Mouse (Mus musculus): Measurements from ENCODE around the gene Fbxo30. TPM values are rescaled to one million over a fixed set of nuclear protein-coding genes. Genes with fewer than 3 reads are reported as not detected.
A peak's percentile ranks its signal among the peaks of the same experiment; 100 is the strongest.
"Not testable (repeated sequence)": the region's sequence is repeated elsewhere in the genome, so short reads cannot be mapped to it uniquely, and the experiment has no call there.

Fbxo30 gene
- polyA plus RNA-seq (2015; fragmentation: Nextera tagmentation; extraction: Ambion mirVana) = 33.9 and 36.1 TPM in 2 replicates

DNA sequence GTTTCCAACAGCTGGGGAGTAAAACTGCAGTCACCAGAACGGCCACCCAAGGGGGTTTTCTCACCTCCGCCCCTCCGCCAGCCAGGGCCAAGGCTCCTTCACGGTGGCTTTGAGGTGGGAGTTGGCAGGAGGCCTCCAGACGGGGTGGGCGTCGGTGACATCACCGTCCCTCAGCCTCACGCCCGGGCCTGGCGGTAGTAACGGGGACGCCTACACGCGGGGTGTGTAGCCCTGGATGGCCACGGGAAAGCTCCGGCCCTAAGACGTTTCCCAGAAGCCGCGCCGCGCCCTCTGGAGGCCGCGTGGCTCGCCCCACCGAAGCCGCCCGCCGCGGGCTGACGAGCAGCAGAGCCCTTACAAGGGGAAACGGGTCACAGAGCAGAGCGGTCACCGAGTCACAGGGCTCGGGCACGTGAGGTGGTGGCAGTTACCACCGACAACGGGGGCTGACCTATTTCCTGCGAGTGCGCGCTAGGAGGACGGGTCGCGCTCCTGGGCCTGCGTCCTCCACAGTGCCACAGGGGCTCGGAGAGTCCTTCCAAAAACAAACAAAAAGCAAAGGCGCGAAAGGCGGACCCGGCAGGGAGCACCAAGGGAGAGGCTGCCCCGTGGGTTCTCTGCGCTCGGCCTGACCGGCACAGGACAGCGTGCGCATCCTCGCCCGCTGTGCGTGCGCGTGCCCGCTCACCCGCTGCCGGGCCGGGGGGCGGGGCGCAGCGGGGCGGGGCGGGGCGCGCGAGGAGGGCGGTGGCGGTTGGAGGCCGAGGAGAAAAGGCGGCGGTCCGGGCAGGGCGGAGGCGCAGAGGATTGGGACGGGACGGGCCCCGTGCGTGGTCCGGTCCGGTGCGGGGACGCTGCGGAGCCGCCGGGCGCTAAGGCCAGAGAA lies at the start of gene Fbxo30:
Gene Fbxo30 (plus strand): TSS at position 753 of the 886 bp plus-strand sequence.
- Histone ChIP-seq H3K4me3 (peak within 1 kb of the TSS; percentile 96), H3K9ac (peak within 1 kb of the TSS; percentile 97), H3K9me3 (no peaks in the 10 kb centered on the region), H3K27me3 (no peaks in the 10 kb centered on the region), H3K4me2 (peak within 1 kb of the TSS; percentile 96), H3K4me1 (peaks cover 5% of the 10 kb centered on the region), H3K27ac (peak within 1 kb of the TSS; percentile 98), H3K36me3 (no peaks in the 10 kb centered on the region)
- WGBS = under 1% methylated on average over 79 of the region's 93 CpGs
- ATAC-seq (ENCODE audit: borderline replicate concordance, extremely low read depth, low FRiP score, low TSS enrichment) = peak; percentile 95

DNA sequence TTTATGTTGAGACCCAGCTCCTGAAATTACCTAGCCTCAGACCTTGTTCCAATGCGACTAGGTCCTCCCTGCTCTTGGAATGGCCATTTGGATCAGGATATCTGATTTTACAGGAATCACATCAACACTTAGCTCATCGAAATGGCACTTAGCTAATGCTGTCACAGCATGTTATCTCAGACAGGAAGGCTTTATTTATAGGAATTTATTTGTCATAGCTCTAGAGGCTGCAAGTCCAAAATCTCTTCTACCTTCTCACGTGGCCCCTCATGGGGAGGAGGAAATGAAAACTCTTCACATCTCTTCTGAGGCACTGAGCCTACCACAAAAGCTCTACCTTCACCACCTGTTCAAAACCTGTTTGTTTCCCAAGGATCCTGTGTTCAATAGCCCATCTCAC lies 47.9 kb upstream of the Fbxo30 start:
- WGBS = 44% methylated on average over 3 of the region's 3 CpGs
- H3K4me1 ChIP-seq = peaks cover 7% of the 10 kb centered on the region; the same call in 1 of the 2 replicates
- ATAC-seq (ENCODE audit: borderline replicate concordance, extremely low read depth, low FRiP score, low TSS enrichment) = no peak
- no peak overlapping the region for H3K4me3 ChIP-seq
- no peak overlapping the region for H3K4me2 ChIP-seq
- no peaks in the 10 kb centered on the region for H3K9me3 ChIP-seq
- H3K27ac ChIP-seq = no peak overlapping the region
- H3K9ac ChIP-seq = no peak overlapping the region
- no peaks in the 10 kb centered on the region for H3K27me3 ChIP-seq
- H3K36me3 ChIP-seq = no peaks in the 10 kb centered on the region

DNA sequence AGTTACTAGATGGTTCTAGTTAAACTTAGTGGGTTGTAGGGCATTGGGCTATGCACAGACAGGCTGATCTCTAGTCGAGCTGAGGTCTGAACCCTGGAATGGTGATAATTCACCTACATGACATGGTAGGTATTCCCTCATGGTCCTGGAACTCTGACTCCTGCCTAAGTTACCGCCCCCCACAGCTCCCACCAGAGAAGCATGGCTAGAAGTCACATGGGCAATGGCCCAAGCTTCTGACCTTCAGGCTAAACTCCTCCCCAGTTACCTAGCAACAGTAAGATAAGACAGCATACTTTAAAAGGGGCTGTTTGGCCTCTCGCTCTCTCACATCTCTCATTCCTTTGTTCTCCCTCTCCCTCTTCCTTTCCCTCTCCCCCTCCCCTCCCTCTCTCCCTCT lies 38.1 kb upstream of the Fbxo30 start:
- H3K27me3 ChIP-seq; H3K9ac ChIP-seq; H3K4me2 ChIP-seq; H3K36me3 ChIP-seq; H3K4me3 ChIP-seq; ATAC-seq (ENCODE audit: borderline replicate concordance, extremely low read depth, low FRiP score, low TSS enrichment); H3K9me3 ChIP-seq; H3K4me1 ChIP-seq; H3K27ac ChIP-seq: not testable (repeated sequence)
- 31% methylated on average over 3 of the region's 3 CpGs for WGBS

DNA sequence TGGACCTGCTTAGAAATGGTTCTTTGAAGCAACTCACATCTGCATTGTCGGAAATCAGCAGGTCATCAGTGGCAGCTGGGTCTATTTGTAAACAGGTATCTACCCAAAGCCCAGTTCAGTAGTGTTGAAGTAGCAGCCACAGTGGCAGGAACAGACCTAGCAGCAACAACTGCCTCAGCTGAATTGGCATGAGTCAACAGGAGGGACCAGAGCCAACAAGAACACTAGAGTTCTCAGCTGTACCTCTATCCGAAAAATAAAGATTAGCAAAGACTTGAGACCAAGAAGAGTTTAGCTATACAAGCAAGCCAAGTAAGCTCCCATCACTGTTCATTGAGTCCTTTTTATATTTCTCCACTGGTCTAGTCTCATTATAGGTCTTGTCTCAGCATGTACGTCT lies 32.9 kb upstream of the Fbxo30 start:
- Histone ChIP-seq H3K27me3 (no peaks in the 10 kb centered on the region), H3K9ac (no peak overlapping the region), H3K27ac (no peak overlapping the region), H3K4me3 (no peak overlapping the region), H3K4me1 (peaks cover 6% of the 10 kb centered on the region; the same call in 1 of the 2 replicates), H3K36me3 (no peaks in the 10 kb centered on the region), H3K9me3 (no peaks in the 10 kb centered on the region), H3K4me2 (no peak overlapping the region)
- WGBS = 81% methylated on average over 3 of the region's 3 CpGs
- no peak for ATAC-seq (ENCODE audit: borderline replicate concordance, extremely low read depth, low FRiP score, low TSS enrichment)

DNA sequence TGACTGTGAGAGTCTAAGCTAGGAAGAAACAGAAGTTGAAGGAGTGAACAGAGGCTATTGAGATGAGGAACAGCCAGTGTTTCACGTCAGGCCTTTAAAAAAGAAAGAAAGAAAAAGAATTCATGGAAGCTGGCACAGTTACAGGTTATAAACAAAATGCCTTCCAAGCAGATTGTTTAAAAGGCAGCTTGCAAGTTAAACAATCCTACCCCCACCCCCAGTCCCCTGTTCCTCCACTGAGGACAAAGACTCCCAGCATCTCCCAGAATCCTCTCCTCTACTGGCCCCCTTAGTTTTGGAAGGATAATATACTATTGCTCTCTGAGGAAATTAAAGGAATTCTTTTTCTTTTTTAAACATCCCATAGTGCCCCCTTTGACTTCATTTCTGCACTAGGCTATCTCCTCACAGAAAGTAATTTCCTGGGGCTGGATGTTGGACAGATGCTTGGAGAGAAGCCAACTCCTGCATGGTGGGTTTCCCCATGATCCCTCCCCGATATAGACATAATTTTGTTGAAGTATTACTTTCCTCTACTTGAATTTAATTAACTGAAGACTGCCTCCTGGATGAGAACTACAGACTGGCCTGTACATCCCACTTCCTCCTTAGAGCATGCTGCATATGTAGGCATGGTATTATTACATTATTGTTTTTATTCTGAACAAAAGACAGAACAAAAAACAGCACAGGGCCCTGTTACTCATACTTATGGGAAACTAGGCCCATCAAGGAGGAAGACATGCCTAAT lies 30.7 kb upstream of the Fbxo30 start:
- 22% methylated on average over 2 of the region's 2 CpGs for WGBS
- Histone ChIP-seq H3K4me1 (peaks cover 6% of the 10 kb centered on the region; the same call in 1 of the 2 replicates), H3K4me2 (no peak overlapping the region), H3K27me3 (no peaks in the 10 kb centered on the region), H3K9ac (no peak overlapping the region), H3K27ac (peak overlapping the region; percentile 39; the same call in 1 of the 2 replicates), H3K4me3 (no peak overlapping the region), H3K36me3 (no peaks in the 10 kb centered on the region), H3K9me3 (no peaks in the 10 kb centered on the region)
- ATAC-seq (ENCODE audit: borderline replicate concordance, extremely low read depth, low FRiP score, low TSS enrichment) = peak; percentile 78

DNA sequence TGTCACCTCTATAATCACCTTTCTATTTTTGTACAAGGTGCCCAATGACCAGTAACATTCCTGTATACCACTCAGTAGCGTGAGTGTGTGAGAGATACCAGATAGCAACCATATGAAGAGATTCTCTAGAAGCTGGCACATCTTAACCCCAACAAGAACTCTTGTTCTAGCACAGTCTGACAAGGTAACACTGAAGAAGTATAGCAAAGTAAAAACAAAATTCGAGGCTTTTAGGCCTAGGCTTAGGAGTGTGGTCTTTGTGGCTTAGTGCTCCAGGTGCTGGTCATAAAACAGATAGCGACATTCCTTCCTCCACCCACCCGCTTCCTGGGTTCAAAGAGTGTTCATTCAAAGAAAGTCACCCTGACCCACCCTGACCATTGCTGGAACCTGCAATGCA lies 27.5 kb upstream of the Fbxo30 start:
- not testable (repeated sequence) for H3K4me3 ChIP-seq; H3K9me3 ChIP-seq; H3K9ac ChIP-seq; H3K27ac ChIP-seq; H3K27me3 ChIP-seq; H3K4me2 ChIP-seq; H3K4me1 ChIP-seq; H3K36me3 ChIP-seq; ATAC-seq (ENCODE audit: borderline replicate concordance, extremely low read depth, low FRiP score, low TSS enrichment)
- WGBS = 87% methylated on average over 4 of the region's 4 CpGs

DNA sequence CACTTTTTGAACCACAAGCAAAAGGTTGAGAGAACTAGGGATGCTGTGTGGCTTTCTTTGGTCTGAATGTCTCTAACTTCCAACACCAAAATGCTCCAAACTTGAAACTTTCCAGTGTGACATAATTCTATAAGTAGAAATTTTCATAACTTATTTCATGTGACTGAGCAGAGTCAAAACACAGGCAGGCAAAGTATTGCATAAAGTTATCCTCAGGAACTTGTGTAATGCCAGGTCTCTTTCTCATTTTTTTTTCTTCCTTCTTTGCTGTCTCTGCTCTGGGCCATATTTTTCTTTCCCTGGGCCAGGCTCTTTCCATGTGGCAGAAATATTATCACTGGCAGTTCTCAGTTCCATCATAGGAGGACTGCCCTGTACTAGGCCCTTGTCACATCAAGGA lies 21.0 kb upstream of the Fbxo30 start:
- H3K4me3 ChIP-seq = no peak overlapping the region
- H3K4me1 ChIP-seq = no peaks in the 10 kb centered on the region
- H3K27me3 ChIP-seq = no peaks in the 10 kb centered on the region
- no peaks in the 10 kb centered on the region for H3K9me3 ChIP-seq
- no peak for ATAC-seq (ENCODE audit: borderline replicate concordance, extremely low read depth, low FRiP score, low TSS enrichment)
- no peaks in the 10 kb centered on the region for H3K36me3 ChIP-seq
- no peak overlapping the region for H3K9ac ChIP-seq
- no peak overlapping the region for H3K27ac ChIP-seq
- no peak overlapping the region for H3K4me2 ChIP-seq

DNA sequence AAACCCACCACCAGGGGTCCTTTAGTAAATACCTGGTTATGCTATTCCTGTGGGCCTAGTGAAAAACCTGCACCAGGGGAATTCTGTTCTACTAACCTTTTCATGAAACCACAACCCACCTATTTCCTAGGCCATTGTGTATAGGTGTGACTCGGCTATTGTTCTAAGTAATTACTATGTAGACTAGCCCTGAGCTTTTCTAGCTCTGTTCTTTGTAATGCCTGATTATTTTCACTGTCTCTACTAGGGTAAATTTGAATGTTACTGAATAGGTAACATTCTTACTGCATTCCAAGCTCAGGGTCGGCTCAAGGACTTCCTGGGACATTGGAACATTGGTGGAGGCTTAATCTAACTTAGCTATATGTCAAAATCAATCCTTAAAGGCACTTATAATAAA lies 18.8 kb upstream of the Fbxo30 start:
- H3K36me3 ChIP-seq; H3K4me3 ChIP-seq; H3K9me3 ChIP-seq; H3K27me3 ChIP-seq; ATAC-seq (ENCODE audit: borderline replicate concordance, extremely low read depth, low FRiP score, low TSS enrichment); H3K9ac ChIP-seq; H3K27ac ChIP-seq; H3K4me1 ChIP-seq; H3K4me2 ChIP-seq: not testable (repeated sequence)
- 68% methylated on average over 2 of the region's 2 CpGs for WGBS

DNA sequence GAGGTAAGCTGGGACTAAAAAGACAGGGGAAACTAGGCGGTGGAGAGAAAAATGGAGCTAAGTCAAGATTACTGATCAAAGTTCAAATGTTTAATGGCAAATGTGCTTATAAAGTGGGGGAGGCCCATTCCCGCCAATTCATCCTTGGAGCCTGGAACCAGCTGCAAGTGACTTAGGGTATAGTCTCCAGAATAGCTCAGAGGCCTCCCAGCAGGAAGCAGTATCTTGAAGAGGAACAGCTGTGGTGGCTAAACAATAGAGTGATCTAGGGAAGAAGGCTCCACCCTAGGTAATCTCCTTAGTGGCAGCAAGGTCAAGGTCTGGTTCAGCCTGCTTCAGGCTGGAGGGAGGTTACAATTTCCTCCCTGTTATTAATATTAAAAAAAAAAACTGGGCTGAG lies 17.3 kb upstream of the Fbxo30 start:
- 83% methylated on average over 2 of the region's 2 CpGs for WGBS
- H3K4me1 ChIP-seq = not testable (repeated sequence)

DNA sequence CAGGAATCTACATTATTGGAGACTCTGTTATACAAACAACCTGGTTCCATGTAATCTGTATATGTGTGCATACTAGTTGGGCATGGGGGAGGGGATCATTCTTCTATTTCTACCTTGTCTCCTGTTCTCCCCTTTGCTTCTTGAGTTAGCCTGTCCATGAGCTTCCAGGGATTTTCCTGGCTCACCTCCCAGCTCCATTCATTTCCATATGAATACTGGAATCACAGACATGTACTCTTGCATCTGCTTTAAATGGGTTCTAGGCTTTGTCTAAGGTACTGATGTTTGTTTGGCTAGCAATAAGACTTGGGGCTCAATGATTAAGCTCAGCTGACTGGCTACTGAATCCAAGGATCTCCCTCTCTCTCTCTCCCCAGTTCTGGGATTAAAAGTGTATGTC lies 12.0 kb upstream of the Fbxo30 start:
- Histone ChIP-seq H3K27me3 (no peaks in the 10 kb centered on the region), H3K9ac (no peak overlapping the region), H3K9me3 (no peaks in the 10 kb centered on the region), H3K36me3 (no peaks in the 10 kb centered on the region), H3K27ac (no peak overlapping the region), H3K4me3 (no peak overlapping the region), H3K4me1 (no peaks in the 10 kb centered on the region), H3K4me2 (no peak overlapping the region)
- no peak for ATAC-seq (ENCODE audit: borderline replicate concordance, extremely low read depth, low FRiP score, low TSS enrichment)

More for the DNA sequence above, 17.3 kb upstream of the Fbxo30 start:
- H3K4me3 ChIP-seq; H3K4me2 ChIP-seq; ATAC-seq (ENCODE audit: borderline replicate concordance, extremely low read depth, low FRiP score, low TSS enrichment); H3K9me3 ChIP-seq; H3K27ac ChIP-seq; H3K36me3 ChIP-seq; H3K9ac ChIP-seq; H3K27me3 ChIP-seq: not testable (repeated sequence)

DNA sequence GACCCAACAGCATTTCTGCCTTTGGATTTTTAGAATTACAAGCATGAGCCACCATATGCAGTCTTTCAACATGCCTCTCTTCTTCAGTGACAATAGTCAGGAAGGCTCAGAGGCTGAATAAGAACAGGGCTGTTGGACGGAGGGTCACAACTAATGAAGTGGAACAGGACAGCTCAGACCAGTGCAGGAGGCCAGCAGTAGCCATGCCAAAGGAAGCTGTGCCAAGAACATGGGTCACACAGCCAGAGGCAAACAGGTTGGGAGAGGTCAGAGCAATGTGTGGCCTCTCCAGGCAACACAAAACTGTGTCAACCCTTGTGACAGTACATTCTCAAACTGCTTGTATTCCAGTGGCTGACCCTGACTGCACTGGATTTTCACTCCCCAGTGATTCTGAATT lies 6.7 kb upstream of the Fbxo30 start:
- H3K36me3 ChIP-seq = no peaks in the 10 kb centered on the region
- no peak overlapping the region for H3K9ac ChIP-seq
- WGBS = 65% methylated on average over 1 of the region's 1 CpGs
- no peak overlapping the region for H3K4me3 ChIP-seq
- H3K27me3 ChIP-seq = no peaks in the 10 kb centered on the region
- H3K27ac ChIP-seq = no peak overlapping the region
- no peaks in the 10 kb centered on the region for H3K9me3 ChIP-seq
- no peaks in the 10 kb centered on the region for H3K4me1 ChIP-seq
- no peak overlapping the region for H3K4me2 ChIP-seq
- no peak for ATAC-seq (ENCODE audit: borderline replicate concordance, extremely low read depth, low FRiP score, low TSS enrichment)

DNA sequence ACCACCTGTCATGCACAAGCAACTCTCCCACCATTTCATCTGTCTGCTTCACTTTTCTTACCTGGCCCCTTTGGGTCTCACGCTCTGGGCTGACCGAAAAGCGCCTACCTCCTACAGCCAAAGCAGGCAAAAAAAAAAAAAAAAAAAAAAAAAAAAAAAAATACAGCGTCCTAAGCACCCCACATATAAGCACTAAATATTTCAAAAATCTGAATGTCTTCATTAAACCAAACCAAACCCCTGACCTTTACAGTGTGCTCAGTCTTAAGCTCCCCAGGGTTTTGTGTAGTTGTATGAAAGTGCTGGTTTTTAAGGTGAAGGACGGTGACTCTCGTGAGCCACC lies 924 bp upstream of the Fbxo30 start:
- no peak; the same call in 1 of the 2 replicates for ATAC-seq (ENCODE audit: borderline replicate concordance, extremely low read depth, low FRiP score, low TSS enrichment)
- no peaks in the 10 kb centered on the region for H3K36me3 ChIP-seq
- peak overlapping the region; percentile 96 for H3K4me2 ChIP-seq
- H3K4me1 ChIP-seq = peaks cover 3% of the 10 kb centered on the region
- H3K9me3 ChIP-seq = no peaks in the 10 kb centered on the region
- WGBS = 0% methylated on average over 6 of the region's 6 CpGs
- no peaks in the 10 kb centered on the region for H3K27me3 ChIP-seq
- H3K27ac ChIP-seq = peak overlapping the region; percentile 98
- peak overlapping the region; percentile 97 for H3K9ac ChIP-seq
- H3K4me3 ChIP-seq = peak overlapping the region; percentile 96

Data from lung, embryonic 15.5 days (tissue).